Mouse (Mus musculus) cerebellum, adult 2 months (tissue): Measurements from ENCODE around the gene Hmcn2. TPM values are rescaled to one million over a fixed set of nuclear protein-coding genes. Genes with fewer than 3 reads are reported as not detected.

Source experiments
- DNase-seq, 2 experiments: peaks; one replicate each; pipeline ENCODE4 v3.0.0; 2021
- H3K27ac ChIP-seq: fragments of 200-500 bp; 2 replicates; pipeline ENCODE4 v1.5.1; 2012; ENCODE audit warnings: low read length, control low read depth, inconsistent platforms; ENCODE audit not compliant: insufficient read depth
- H3K27me3 ChIP-seq: fragments of 200-500 bp; 2 replicates; pipeline ENCODE4 v1.6.1; 2012; ENCODE audit warnings: inconsistent platforms, mild to moderate bottlenecking, low read length, moderate library complexity; ENCODE audit not compliant: control insufficient read depth, insufficient read depth
- H3K4me1 ChIP-seq: fragments of 200-500 bp; 2 replicates; pipeline ENCODE4 v1.6.1; 2011; ENCODE audit warnings: low read length; ENCODE audit not compliant: control insufficient read depth, insufficient read depth
- H3K4me3 ChIP-seq: fragments of 200-500 bp; replicated peaks from 2 replicates; pipeline ENCODE3; 2011; ENCODE audit warnings: mild to moderate bottlenecking, low read depth, low read length, control low read depth; ENCODE audit not compliant: insufficient read depth
- CTCF ChIP-seq: fragments of 200-500 bp; IDR thresholded peaks from 2 replicates; pipeline ENCODE4 v1.5.1; 2011; ENCODE audit warnings: low read depth, mild to moderate bottlenecking, control low read depth, low read length, moderate library complexity, borderline replicate concordance; ENCODE audit not compliant: insufficient read depth
- POLR2A ChIP-seq: fragments of 200-500 bp; IDR thresholded peaks from 2 replicates; pipeline ENCODE4 v1.6.1; 2011; ENCODE audit warnings: low read length, control low read depth, borderline replicate concordance; ENCODE audit not compliant: insufficient read depth
- WGBS: fragments of 180-500 bp; shearing (Covaris S2); methylation state at CpG from one replicate; pipeline ENCODE4 v1.1.7; 2018; 5-methylcytosine and 5-hydroxymethylcytosine counted together
- polyA plus RNA-seq: library from polyadenylated mRNA; depleted of rRNA; stranded (reverse); fragments of >200 nt; gene quantifications from 2 replicates; pipeline ENCODE4 v1.2.3, GENCODE M21; 2012

Hmcn2 gene
- polyA plus RNA-seq, 1 experiment: 0.59 TPM

DNA sequence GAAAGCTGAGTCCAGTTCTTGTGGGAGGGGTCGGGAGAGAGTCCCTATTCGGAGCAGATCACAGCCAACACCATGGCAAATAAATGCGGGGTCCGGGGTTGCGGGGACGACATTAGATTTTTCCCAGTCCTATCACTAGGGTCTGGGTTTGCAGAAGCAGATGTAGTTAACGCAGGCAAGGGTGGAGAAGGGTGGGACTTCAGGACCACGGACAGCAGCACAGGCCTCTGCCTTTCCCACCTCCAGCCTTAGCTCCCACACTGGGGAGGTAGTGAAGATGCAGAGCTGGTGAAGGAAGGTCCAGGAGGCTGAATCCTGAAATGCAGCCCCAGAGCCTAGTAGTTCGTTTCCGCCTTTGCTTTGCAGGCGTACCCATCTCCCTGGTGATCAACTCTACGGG, 31.9 kb downstream of the Hmcn2 start:
- Histone ChIP-seq H3K27me3 (no peaks in the 10 kb centered on the region), H3K4me3 (no peak overlapping the region), H3K27ac (no peak overlapping the region), H3K4me1 (no peaks in the 10 kb centered on the region; the same call in 1 of the 2 replicates)
- DNase-seq: no peak
- 60% methylated on average over 12 of the region's 12 CpGs for WGBS
- no peak for TF ChIP-seq CTCF
- TF ChIP-seq POLR2A: no peak

DNA sequence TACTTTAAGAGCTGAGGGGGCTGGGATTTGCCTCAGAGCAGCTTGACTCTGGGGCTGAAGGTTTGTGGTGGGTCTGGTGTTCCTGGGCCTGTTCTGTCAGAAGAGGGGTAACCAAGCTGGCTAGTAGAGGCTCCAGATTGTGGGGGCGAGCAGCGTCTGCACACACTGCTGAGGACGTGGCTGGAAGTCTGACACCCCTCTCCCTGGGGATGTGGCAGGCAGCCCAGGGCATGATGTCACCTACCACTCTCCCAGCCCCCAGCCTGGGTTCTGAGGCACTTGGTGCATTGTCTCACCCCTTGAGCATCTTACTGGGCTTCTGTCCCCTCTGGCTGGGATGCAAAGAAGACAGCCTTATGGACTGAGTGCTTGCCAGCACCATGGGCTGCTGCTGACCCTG, 34.2 kb downstream of the Hmcn2 start:
- H3K4me3 ChIP-seq: no peak overlapping the region
- no peak for DNase-seq
- TF ChIP-seq CTCF (no peak), POLR2A (no peak)
- H3K4me1 ChIP-seq: peaks cover 4% of the 10 kb centered on the region; the same call in 1 of the 2 replicates
- 25% methylated on average over 3 of the region's 3 CpGs for WGBS
- no peak overlapping the region for H3K27ac ChIP-seq
- no peaks in the 10 kb centered on the region for H3K27me3 ChIP-seq

DNA sequence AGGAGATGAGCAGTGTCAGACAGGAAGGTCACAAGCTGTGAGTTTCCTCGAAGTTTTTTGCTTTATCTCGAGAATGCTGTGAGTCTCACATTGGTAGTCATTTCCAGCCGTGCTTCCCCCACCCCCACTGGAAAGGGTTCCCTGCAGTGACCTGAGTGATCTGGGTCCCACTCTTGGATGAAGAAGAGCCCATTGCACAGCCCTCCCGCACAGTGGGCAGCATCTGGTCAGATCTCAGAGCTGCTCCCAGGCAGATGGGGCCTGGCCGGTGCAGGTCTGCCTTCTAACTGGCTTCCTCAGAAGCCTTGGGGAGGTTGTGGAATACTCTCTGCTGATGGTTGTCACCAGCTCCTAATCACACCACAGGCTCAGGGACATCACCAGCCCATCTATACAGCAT, 34.6 kb downstream of the Hmcn2 start:
- Histone ChIP-seq H3K4me3 (no peak overlapping the region), H3K4me1 (peaks cover 9% of the 10 kb centered on the region), H3K27ac (no peak overlapping the region), H3K27me3 (no peaks in the 10 kb centered on the region)
- no peak for DNase-seq
- WGBS: 31% methylated on average over 5 of the region's 5 CpGs
- TF ChIP-seq POLR2A (no peak), CTCF (no peak)

DNA sequence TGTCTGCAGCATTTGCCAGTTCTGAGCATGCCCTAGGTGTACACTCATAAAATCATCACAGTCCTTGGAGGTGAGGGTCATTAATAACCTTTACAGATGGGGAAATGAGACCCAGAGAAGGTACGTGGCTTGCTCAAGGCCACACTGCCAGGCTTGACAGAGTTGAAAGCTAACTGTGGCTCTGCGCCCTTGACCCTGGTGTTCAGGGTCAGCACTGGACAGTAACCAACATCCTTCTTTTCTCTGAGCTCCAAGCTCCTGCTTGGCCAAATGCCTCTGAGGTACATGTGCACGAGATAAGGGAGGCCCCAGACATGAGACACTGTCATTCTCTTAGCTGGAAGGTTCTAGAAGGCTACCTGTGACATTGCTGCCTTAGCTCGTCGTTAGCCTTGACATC, 42.6 kb downstream of the Hmcn2 start:
- no peak for TF ChIP-seq POLR2A
- no peak for TF ChIP-seq CTCF
- DNase-seq: no peak
- 87% methylated on average over 5 of the region's 5 CpGs for WGBS
- H3K4me3 ChIP-seq: no peak overlapping the region
- no peak overlapping the region for H3K27ac ChIP-seq
- peaks cover 14% of the 10 kb centered on the region for H3K4me1 ChIP-seq
- no peaks in the 10 kb centered on the region for H3K27me3 ChIP-seq

DNA sequence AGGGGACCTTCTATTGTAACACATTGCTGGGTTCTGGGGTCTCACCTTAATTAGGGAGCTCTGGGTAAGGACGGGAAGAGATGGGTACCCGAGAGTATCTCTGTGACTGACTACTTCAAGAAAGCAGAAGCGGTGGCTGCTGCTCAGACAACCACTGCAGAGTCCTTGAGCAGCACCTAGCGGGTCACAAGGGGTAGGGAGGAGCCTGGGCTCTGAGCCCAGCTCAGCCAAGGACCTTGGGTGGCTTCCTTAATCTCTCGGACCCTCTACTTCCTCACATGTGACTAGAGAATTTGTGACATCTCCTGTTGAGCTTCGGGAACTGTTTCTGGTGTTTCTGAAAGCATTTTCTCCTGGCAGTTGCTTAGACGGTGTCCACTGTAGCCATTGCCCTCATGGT, 45.1 kb downstream of the Hmcn2 start:
- Histone ChIP-seq H3K4me1 (peaks cover under 1% of the 10 kb centered on the region; the same call in 1 of the 2 replicates), H3K27ac (no peak overlapping the region), H3K4me3 (no peak overlapping the region), H3K27me3 (no peaks in the 10 kb centered on the region)
- no peak for DNase-seq
- 85% methylated on average over 7 of the region's 7 CpGs for WGBS
- TF ChIP-seq POLR2A (no peak), CTCF (no peak)

DNA sequence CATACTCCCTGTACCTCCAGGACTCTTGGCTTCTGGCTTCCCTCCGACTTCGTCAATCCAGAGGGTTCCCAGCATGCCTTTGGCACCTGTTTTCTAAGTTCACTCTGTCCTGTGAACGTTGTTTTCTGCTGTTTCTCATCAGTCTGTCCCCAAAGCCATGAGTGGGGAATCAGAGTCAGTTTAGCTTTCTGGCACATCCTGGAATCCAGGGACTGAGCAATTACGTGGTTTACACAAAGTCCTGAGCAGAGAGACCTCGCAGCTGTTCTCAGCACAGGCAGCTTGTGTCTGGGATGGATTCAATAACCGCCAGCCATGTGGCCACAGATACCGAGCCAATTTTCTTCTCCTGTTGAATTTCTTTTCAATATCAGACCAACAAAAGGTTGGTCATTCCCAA, 53.0 kb downstream of the Hmcn2 start:
- 24% methylated on average over 7 of the region's 7 CpGs for WGBS
- Histone ChIP-seq H3K27ac (no peak overlapping the region), H3K27me3 (no peaks in the 10 kb centered on the region), H3K4me1 (no peaks in the 10 kb centered on the region), H3K4me3 (no peak overlapping the region)
- DNase-seq: no peak
- no peak for TF ChIP-seq CTCF
- no peak for TF ChIP-seq POLR2A

DNA sequence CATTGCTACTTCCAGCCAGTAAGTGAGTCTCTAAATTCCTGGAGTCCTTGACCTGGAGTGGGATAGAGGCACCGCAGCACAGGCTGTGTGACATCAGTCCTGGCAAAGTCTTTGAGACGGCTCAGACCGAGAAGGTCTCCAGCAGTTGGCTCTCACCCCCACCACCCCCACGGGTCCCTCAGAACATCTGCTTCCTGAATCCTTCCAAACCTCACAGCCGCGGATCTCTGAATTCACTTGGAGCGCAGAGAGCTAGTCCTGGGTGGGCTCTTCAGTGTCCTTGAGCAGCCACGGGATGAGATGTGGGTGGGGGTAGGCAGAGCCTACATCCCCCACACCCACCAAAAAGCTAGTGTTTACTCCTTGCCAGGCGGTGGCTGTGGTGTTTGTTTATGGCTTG, 57.2 kb downstream of the Hmcn2 start:
- WGBS: 33% methylated on average over 9 of the region's 9 CpGs

DNA sequence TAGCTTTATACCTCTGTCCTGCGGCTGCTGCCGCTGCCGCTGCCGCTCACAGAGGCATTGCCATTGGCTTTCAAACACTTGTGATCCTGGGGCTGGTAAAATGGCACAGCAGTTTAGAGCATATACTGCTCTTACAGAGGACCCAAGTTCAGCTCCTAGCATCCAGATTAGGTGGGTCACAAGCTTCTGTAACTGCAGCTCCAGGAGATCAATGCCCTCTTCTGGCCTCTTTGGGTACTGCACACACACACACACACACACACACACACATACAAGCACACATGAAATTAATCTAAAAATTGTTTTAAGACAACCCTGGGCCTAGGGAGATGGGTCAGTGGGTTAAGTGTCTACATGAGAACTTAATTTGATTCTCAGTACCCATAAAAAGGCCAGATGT, 58.0 kb downstream of the Hmcn2 start:
- 99% methylated on average over 4 of the region's 4 CpGs for WGBS

More for the DNA sequence above, 57.2 kb downstream of the Hmcn2 start:
- H3K4me1 ChIP-seq: no peaks in the 10 kb centered on the region; the same call in 1 of the 2 replicates
- DNase-seq: no peak
- no peak for TF ChIP-seq CTCF
- no peak for TF ChIP-seq POLR2A
- no peak overlapping the region for H3K4me3 ChIP-seq
- no peaks in the 10 kb centered on the region for H3K27me3 ChIP-seq
- no peak overlapping the region for H3K27ac ChIP-seq

More for the DNA sequence above, 58.0 kb downstream of the Hmcn2 start:
- H3K4me3 ChIP-seq: no peak overlapping the region
- peaks cover 3% of the 10 kb centered on the region for H3K4me1 ChIP-seq
- no peaks in the 10 kb centered on the region for H3K27me3 ChIP-seq
- DNase-seq: no peak
- H3K27ac ChIP-seq: no peak overlapping the region
- no peak for TF ChIP-seq POLR2A
- TF ChIP-seq CTCF: no peak
